Mouse (Mus musculus): ENCODE results near the gene Gtf2a1.
"Not testable (repeated sequence)": the region's sequence is repeated elsewhere in the genome, so short reads cannot be mapped to it uniquely, and the experiment has no call there.

Gene Gtf2a1

GRCm38 (mm10) chr12:91581204-91582070, 8.8 kb downstream of the Gtf2a1 start:
- DNase-seq (ENCODE audit: low spot score in 2 of 2), result no peak

GRCm38 (mm10) chr12:91579665-91580064, 10.6 kb downstream of the Gtf2a1 start:
- no peak for DNase-seq (ENCODE audit: low spot score in 2 of 2)

GRCm38 (mm10) chr12:91571708-91572107, 18.6 kb downstream of the Gtf2a1 start:
- no peak for DNase-seq (ENCODE audit: low spot score in 2 of 2)

- DNase-seq (ENCODE audit: low spot score in 2 of 2), result no peak
Observed at GRCm38 (mm10) chr12:91569255-91569654, 21.0 kb downstream of the Gtf2a1 start.

- no peak for DNase-seq (ENCODE audit: low spot score in 2 of 2)
Observed at GRCm38 (mm10) chr12:91567145-91567544, 23.1 kb downstream of the Gtf2a1 start.

GRCm38 (mm10) chr12:91558152-91558551, 32.1 kb downstream of the Gtf2a1 start:
- not testable (repeated sequence) for DNase-seq (ENCODE audit: low spot score in 2 of 2)

GRCm38 (mm10) chr12:91557358-91558005, 32.8 kb downstream of the Gtf2a1 start:
- not testable (repeated sequence) for DNase-seq (ENCODE audit: low spot score in 2 of 2)

GRCm38 (mm10) chr12:91551773-91552526, 38.3 kb downstream of the Gtf2a1 start:
- peak; percentile 34 to 60 for DNase-seq (ENCODE audit: low spot score in 2 of 2)

GRCm38 (mm10) chr12:91549471-91549870, 40.8 kb downstream of the Gtf2a1 start:
- no peak for DNase-seq (ENCODE audit: low spot score in 2 of 2)

GRCm38 (mm10) chr12:91540202-91540601, 50.1 kb downstream of the Gtf2a1 start:
- no peak for DNase-seq (ENCODE audit: low spot score in 2 of 2)

GRCm38 (mm10) chr12:91534514-91534913, 55.8 kb downstream of the Gtf2a1 start:
- DNase-seq (ENCODE audit: low spot score in 2 of 2), result no peak

GRCm38 (mm10) chr12:91523626-91524025, 66.7 kb downstream of the Gtf2a1 start:
- DNase-seq (ENCODE audit: low spot score in 2 of 2), result no peak

GRCm38 (mm10) chr12:91517808-91518207, 72.5 kb downstream of the Gtf2a1 start:
- no peak for DNase-seq (ENCODE audit: low spot score in 2 of 2)

- DNase-seq (ENCODE audit: low spot score in 2 of 2), result no peak
Observed at GRCm38 (mm10) chr12:91513980-91514379, 76.3 kb downstream of the Gtf2a1 start.

GRCm38 (mm10) chr12:91511766-91512165, 78.5 kb downstream of the Gtf2a1 start:
- DNase-seq (ENCODE audit: low spot score in 2 of 2), result no peak

Data from urinary bladder, postnatal 36 days (tissue).